ENCODE assay signal across 7 mouse cellular contexts in the genomic region with DNA sequence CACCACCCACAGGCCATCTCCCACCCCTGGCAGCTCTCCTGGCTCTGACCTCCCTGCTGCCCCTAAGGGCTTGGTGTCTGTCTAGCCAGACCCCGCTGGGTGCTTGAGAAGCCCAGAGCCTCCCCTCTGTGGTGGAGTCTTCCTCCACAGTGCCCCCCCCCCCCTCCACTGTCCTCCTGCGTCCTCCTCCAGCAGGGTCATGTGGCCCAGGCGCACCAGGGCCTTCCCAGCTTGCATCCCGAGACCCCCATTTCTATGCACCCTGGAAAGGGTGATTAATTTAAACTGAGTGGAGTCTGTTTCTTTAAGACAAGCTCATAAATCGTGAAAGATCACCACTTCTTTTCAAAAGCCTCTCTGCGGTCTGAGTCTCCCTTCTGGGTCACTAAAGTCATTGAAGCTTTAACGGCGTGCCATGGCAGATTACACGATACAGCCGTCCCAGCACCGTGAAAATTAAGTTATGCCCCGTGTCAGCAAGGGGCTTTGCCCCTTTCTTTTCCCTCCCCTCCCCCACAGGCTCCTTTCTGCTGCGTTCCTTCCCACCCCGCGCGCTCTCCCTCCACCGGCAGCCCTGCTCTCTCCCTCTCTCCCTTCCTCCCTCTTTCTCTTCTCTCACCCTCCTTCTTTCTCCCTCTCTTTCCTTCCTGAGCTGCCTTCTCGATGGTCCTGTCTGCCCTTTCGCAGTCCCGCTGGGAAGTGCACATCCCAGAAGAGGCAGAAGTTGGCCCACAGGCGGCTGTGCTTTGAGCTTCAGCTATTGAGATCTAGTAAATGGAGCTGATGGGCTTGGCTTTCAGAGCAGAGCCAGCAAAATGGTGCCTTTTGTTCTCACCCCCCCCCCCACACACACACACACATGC. TPM values are rescaled to one million over a fixed set of nuclear protein-coding genes. Genes with fewer than 3 reads are reported as not detected.
DNase-seq lines count a peak whose midpoint lies in the region; ATAC-seq lines count a peak whose summit lies in the region.

No protein-coding gene starts in this region.

- peak; percentile 35 for DNase-seq in right cerebral cortex, postnatal 4 days
- no peak for DNase-seq in right cerebral cortex, postnatal 25 days
- DNase-seq in thymus, postnatal 0 days (ENCODE audit: low spot score): no peak
- no peak for DNase-seq in spleen, postnatal 10 days (ENCODE audit: low spot score in 2 of 2)
- DNase-seq in right cerebral cortex, adult 18-20 months: no peak

- H3K9me3 ChIP-seq in heart, embryonic 16.5 days (replicated peaks; ENCODE audit: control insufficient read depth, low read length): no peaks in the 10 kb centered on the region
- no peaks in the 10 kb centered on the region for H3K9me3 ChIP-seq in limb, embryonic 15.5 days

- 4% methylated on average over 21 of the region's 21 CpGs for WGBS in heart, embryonic 16.5 days
- 4% methylated on average over 21 of the region's 21 CpGs for WGBS in limb, embryonic 15.5 days

- no peaks in the 10 kb centered on the region for H3K36me3 ChIP-seq in heart, embryonic 16.5 days (ENCODE audit: control insufficient read depth, insufficient read depth)
- H3K36me3 ChIP-seq in limb, embryonic 15.5 days: no peaks in the 10 kb centered on the region

- H3K4me2 ChIP-seq in heart, embryonic 16.5 days (ENCODE audit: low read depth, low read length): peak overlapping the region; percentile 68
- H3K4me2 ChIP-seq in limb, embryonic 15.5 days: peak overlapping the region; percentile 38

- no peaks in the 10 kb centered on the region for H3K27me3 ChIP-seq in heart, embryonic 16.5 days (ENCODE audit: control insufficient read depth, insufficient read depth, low read length)
- H3K27me3 ChIP-seq in limb, embryonic 15.5 days: no peaks in the 10 kb centered on the region

- H3K9ac ChIP-seq in heart, embryonic 16.5 days (ENCODE audit: low read length): peak overlapping the region; percentile 68
- peak overlapping the region; percentile 23; the same call in 1 of the 2 replicates for H3K9ac ChIP-seq in limb, embryonic 15.5 days

- no peaks in the 10 kb centered on the region for H3K4me1 ChIP-seq in heart, embryonic 16.5 days (ENCODE audit: control insufficient read depth, insufficient read depth, low read length)
- peaks cover 17% of the 10 kb centered on the region for H3K4me1 ChIP-seq in limb, embryonic 15.5 days

- no peak overlapping the region for H3K27ac ChIP-seq in heart, embryonic 16.5 days (ENCODE audit: low read length)
- H3K27ac ChIP-seq in limb, embryonic 15.5 days: peak overlapping the region; percentile 57

- 0 out of 2 replicates have a peak, but pooled peaks have one; percentile 32 for ATAC-seq in heart, embryonic 16.5 days (replicated peaks; ENCODE audit: extremely low read depth, insufficient read depth, low FRiP score)
- peak; percentile 42; the same call in 1 of the 2 replicates for ATAC-seq in limb, embryonic 15.5 days (ENCODE audit: insufficient number of reproducible peaks, low FRiP score, low TSS enrichment, low read depth)

- peak overlapping the region; percentile 46 for H3K4me3 ChIP-seq in heart, embryonic 16.5 days (ENCODE audit: low read length)
- H3K4me3 ChIP-seq in limb, embryonic 15.5 days: peak overlapping the region; percentile 28

RNA-seq across cellular contexts. Expression of a gene that starts 29.9 kb away (rescaled TPM):
- 23.1 and 26.2 TPM in 2 replicates for polyA plus RNA-seq in heart, embryonic 16.5 days (2015; fragmentation: Nextera tagmentation; extraction: Ambion mirVana)
- polyA plus RNA-seq in limb, embryonic 15.5 days (2015; fragmentation: Nextera tagmentation; extraction: Ambion mirVana): 233 and 299 TPM in 2 replicates
- polyA plus RNA-seq in thymus, postnatal 0 days (2015; fragmentation: Nextera tagmentation; extraction: Ambion mirVana): 10.6 and 12.7 TPM in 2 replicates
